Mouse (Mus musculus) layer of hippocampus, adult 11-12 months (tissue): Measurements from ENCODE around the gene Hnf1b.
A peak's percentile ranks its signal among the peaks of the same experiment; 100 is the strongest.

Experiments
- DNase-seq: peaks from one replicate; pipeline ENCODE4 v3.0.0; 2022; ENCODE audit warnings: low spot score

Hnf1b gene

DNA sequence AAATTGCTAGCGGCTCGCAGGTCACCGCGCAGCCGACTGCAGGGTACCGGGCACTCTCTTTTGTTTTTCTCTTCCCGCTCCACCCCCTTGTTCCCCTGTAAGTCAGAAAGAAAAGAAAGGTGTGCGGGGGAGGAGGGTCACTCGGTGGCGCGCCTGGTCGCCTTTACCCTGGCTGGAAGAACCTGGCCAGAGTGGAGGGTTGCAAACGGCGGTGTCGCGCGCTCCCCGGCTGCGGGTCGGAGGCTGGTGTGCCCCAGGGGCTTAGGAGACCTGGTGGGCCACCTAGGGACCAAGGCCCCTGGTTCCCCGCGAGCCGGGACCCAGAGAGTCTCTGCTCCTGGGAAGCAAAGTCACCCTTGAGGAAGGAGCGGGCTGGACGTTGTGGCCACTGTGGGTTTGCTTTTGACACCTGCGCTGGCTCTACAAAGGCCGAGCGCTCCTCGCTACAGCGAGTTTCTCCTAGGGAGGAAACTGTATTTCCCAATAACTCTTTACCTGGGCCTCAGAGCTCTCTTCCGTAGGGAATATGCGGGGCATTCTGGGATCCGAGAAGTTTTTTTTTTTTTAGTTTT, 3.4 kb downstream of the Hnf1b start:
- no peak for DNase-seq

DNA sequence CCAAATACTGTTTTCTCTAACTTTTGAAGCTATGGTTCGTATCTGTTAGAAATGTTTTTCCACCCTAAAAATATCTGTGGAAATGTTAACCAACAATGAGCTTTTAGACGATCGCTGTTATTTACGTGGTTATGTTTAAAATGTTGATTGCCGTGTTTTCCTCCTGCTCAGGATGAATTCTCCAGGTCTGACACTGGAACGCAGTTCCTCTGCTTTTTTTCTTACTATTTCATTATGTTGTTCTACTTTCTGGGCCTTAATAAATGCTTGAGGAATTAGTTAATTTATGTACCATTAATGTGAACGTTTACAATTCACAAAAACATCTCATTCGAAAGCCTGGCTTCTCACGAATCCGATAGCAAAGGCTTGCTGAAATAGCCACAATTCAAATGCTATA, 4.2 kb downstream of the Hnf1b start:
- DNase-seq, result no peak

- DNase-seq, result no peak
Observed at GRCm38 (mm10) chr11:83854707-83855106, 4.8 kb downstream of the Hnf1b start.

DNA sequence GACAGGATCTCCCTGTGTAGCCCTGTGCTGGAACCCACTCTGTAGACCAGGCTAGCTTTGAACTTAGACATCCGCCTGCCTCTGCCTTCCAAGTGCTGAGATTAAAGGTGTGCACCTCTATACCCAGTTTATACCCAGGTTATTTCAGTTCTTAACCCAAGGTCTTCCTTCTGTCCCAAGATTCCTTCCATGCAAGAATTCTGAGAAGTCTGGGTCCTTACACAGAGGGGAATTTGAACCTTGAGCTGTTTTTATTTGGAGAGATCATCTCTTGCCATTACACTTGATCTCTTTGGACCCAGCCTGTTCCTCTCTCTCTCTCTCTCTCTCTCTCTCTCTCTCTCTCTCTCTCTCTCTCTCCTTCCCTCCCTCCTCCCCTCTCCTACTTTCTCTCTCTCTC, 7.4 kb downstream of the Hnf1b start:
- no peak for DNase-seq

DNA sequence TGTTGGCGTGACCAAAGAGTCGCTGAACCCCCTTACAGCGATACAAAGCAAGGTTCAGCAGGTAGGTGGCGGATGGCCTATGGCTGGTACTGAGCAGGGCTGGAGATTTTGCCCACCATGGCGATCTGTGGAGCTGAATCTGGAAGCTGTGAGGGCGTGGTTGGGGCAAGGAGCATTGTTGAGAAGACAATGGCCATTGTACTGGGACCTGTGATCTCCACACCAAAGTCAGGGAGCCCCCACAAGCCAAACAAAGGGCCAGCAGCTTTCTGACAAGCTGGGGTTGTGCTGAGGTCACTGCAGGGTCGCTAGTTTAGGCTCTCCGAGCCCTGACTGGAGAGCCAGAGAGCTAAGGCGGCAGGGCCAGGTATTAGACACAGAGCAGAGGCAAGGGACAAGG, 15.4 kb downstream of the Hnf1b start:
- no peak for DNase-seq

DNA sequence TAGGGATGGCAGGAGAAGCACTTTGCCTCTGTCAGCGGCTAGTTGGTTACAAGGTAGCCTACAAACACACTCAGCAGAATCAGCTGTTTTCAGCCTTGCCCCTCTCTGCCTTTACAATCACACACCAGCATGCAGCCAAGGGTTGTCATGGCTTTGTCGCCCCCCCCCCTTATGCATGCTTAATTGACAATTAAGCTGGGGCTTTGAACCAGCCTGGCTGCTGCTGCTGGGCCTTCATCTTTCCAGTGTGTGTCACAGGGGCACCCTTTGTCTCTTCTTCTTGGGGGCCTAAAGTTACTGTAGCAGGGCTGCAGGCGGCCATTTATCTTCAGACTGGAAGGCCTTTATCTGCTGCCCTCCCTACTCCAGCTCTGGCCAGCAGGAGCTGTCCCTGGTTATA, 17.7 kb downstream of the Hnf1b start:
- no peak for DNase-seq

DNA sequence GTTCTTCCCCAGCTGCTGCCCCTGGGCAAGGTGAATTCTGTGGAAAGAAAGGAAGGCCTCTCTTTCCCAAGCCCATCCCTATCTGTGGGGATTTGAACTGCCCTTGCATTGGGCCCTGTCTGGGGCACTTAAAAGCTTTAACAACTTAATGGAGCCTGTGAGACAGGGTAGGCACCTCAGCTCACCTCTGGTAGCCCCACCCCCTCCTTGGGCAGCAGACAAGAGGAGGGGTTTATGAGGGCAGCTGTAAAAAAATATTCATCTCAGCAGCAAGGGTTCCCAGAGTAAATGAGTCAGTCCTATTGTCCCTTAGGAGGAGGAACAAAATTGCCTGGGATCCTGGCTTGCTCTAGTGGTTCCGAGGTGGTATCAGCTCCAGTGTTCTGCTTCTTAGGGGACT, 19.3 kb downstream of the Hnf1b start:
- no peak for DNase-seq

DNA sequence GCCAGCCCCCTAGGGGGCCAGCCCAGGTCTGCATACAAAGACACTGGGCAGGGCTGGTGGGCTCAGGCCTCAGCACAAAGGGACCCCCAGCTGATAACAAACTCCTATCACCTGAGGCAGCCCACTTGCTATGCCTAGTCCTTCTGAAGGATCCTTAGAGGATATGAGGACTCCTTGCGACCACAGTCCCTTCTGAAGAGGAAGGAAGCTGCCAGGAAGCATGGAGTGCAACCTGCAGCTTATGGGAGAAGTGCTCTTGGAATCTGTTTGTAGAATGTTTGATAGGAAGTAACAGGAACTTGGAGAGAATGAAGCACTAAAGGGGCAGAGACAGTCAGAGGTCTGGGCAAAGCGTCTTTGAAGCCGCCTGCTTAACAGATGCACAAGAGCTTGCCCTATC, 19.8 kb downstream of the Hnf1b start:
- DNase-seq, result no peak

- DNase-seq, result no peak
Observed at GRCm38 (mm10) chr11:83871780-83872554, 22.1 kb downstream of the Hnf1b start.

GRCm38 (mm10) chr11:83873509-83873908, 23.6 kb downstream of the Hnf1b start:
- DNase-seq, result no peak

- DNase-seq, result no peak
Observed at GRCm38 (mm10) chr11:83876630-83877029, 26.8 kb downstream of the Hnf1b start.

- DNase-seq, result no peak
Observed at GRCm38 (mm10) chr11:83877765-83878164, 27.9 kb downstream of the Hnf1b start.

DNA sequence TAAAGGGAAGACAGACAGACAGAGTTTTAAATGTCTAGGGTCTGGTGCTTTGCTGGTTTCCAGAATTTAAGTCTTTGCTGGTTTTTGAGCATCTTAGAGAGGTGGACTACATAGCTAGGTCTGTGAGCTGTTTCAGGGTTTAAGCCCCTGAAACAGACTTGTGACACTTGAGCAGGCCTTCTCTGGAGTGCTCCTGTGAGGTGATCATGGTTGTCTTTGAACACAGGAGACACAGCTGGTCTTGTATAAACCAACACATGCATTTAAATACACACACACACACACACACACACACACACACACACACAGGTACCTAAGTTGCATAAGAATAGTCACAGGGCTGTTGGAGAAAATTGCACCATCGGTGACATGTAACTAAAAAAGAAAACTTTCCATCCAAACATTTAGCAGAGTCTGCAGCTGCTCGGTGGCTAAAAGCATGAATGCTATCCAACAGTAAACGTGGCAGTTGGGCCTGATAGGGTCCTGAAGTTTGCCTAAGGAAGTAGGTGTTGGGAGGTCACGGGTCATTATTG, 28.6 kb downstream of the Hnf1b start:
- no peak for DNase-seq

- DNase-seq, result no peak
Observed at GRCm38 (mm10) chr11:83879130-83879529, 29.3 kb downstream of the Hnf1b start.

DNA sequence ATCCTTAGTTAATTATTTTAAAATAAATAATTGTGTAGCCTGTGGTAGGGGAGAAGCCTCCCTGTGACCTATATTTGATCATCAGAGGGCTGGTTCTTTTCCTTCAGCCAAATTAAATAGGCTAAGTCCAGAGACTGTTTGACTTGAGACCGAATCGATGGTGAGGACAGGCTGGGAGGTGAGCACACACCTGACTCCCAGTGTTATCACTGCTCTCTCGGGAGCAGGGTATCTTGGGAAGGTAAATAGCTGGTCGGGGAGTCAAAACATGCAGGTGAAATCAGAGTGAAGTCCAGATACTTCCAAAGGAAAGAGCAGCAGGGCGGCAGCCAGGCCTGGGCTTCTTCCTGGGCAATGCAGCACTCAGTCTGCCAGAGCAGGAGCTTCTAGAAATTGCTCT, 31.6 kb downstream of the Hnf1b start:
- DNase-seq, result no peak

DNA sequence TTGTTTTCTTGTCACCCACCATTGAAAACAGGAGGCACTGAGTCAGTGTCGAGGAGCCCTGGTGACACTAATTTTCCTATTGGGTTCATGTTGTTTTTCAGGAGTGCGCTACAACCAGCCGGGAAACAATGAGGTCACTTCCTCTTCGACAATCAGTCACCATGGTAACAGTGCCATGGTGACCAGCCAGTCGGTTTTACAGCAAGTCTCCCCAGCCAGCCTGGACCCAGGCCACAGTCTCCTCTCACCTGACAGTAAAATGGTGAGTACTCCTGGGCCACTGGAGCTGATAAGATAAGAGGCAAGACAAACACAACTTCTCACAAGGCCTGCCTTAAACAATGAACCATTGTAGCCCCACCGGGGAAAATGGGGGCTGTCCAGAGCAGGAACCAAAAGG, 32.7 kb downstream of the Hnf1b start:
- DNase-seq, result peak; percentile 3

DNA sequence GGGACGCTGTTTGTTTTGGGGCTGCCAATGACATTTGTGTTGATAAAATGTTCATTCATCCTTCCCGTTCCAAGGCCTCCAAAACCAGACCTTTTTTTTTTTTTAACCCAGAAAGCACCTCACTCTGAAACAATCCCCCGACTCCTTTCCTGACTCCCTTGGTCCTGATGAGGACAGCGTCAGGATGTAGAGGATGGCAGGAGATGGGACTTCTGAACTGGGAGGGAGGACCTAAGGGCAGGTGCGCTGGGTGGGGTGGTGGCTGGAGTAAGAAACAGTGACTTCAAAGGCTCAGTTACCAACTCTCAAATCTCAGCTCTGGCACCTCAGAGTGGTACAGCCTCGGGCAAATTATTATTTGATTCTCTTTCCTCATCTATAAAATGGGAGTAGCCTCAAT, 33.2 kb downstream of the Hnf1b start:
- DNase-seq, result no peak

GRCm38 (mm10) chr11:83883812-83884211, 33.9 kb downstream of the Hnf1b start:
- no peak for DNase-seq

DNA sequence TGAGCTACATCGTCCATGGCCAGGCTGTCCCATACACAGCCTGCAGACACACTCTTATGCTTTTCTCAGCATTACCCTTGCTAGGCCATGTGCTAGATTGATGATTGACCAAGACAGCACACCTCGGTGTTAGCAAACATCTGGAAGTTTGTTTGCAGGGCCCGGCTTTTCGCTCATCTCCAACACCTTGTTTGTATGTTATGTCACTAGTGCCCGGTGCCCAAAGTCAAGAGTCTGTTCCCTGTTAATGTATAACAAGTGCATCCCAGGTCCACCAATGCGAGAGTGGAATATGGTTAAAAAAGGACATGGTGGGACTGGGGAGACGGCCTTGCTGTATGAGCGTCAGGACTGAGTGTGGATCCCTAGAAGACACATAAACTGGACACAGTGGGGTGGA, 35.3 kb downstream of the Hnf1b start:
- no peak for DNase-seq

- no peak for DNase-seq
Observed at GRCm38 (mm10) chr11:83886746-83887145, 36.9 kb downstream of the Hnf1b start.

GRCm38 (mm10) chr11:83891366-83891765, 41.5 kb downstream of the Hnf1b start:
- no peak for DNase-seq

DNA sequence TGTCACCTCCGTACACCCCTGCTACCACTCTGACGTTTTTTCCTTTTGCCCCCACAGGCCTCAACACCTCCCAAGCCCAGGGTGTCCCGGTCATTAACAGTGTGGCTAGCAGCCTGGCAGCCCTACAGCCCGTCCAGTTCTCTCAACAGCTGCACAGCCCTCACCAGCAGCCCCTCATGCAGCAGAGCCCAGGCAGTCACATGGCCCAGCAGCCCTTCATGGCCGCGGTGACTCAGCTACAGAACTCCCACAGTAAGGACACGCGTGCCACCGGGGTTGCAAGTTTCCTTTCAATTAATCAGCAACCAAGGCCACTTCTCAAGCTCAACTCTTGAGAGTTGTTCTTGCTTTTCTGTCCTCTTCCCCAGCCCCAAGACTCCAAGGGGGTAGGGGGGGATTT, 43.5 kb downstream of the Hnf1b start:
- no peak for DNase-seq

DNA sequence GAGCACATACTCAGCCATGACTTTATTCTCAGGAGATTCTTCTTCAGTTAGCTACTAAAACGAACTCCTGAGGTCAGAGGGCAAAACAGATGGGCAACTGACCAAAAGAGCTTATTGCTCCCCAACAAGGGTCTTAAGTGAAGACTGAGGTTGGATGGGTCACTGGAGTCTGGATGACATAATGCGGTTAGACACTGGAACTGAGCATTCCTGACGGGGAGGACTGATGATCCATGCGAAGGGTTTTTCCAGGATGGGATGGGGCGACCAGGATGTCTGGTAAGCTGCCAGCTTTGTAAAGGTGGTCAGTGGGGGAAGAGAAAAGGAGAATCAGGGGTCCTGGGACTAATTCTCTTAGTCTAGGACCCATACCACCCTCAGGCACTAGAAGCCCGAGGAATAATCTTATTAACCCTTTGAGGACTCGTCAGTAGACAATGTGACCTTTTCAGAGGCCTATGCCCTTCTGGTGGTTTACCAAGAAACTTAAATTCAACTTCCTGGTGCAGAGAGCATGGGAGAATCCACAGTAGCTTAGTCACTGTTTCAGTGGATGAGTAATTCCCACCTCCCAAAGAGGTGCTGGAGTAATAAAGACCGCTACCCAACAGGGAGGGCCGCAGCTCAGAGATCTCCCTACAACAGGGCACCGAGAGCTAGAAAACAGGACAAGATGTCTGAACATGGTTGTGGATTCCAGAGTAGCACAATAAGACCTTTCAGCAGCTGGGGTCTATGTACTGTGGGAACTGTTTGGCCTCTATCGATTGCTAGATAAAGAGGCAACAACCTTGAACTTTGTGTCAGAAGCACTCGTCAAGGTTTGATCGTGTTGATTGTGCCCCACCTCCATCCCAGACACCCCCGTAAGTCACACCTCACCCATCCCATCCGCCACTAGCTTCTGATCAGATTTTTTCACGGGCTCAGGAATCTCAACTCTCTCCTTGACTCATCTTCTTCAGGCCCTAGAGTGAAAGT, 46.9 kb downstream of the Hnf1b start:
- no peak for DNase-seq
